Mouse (Mus musculus): ENCODE measurements at regions not wholly inside any gene's neighbourhood (a gene's known extent, or its start where the extent isn't known, plus 50 kb on each side); places are given as distances from the start of the nearest gene placed in this dataset.

- no peak for DNase-seq (ENCODE audit: low spot score)
These were observed 65.4 kb downstream of the Vegfa start for GRCm38 (mm10) chr17:45966736-45967135.

- DNase-seq (ENCODE audit: low spot score), result no peak
These were observed 68.1 kb downstream of the Vegfa start for GRCm38 (mm10) chr17:45964031-45964430.

GRCm38 (mm10) chr17:45963332-45963731, 68.8 kb downstream of the Vegfa start:
- DNase-seq (ENCODE audit: low spot score), result no peak

GRCm38 (mm10) chr17:45961626-45962319, 70.4 kb downstream of the Vegfa start:
- DNase-seq (ENCODE audit: low spot score), result no peak

- no peak for DNase-seq (ENCODE audit: low spot score)
These were observed 73.9 kb downstream of the Vegfa start for GRCm38 (mm10) chr17:45958094-45958881.

GRCm38 (mm10) chr17:45955481-45955880, 76.7 kb downstream of the Vegfa start:
- no peak for DNase-seq (ENCODE audit: low spot score)

- DNase-seq (ENCODE audit: low spot score), result no peak
These were observed 77.3 kb downstream of the Vegfa start for GRCm38 (mm10) chr17:45954824-45955223.

GRCm38 (mm10) chr17:45953523-45953922, 78.6 kb downstream of the Vegfa start:
- DNase-seq (ENCODE audit: low spot score), result no peak

- DNase-seq (ENCODE audit: low spot score), result no peak
These were observed 81.5 kb downstream of the Vegfa start for GRCm38 (mm10) chr17:45950533-45951164.

- no peak for DNase-seq (ENCODE audit: low spot score)
These were observed 83.0 kb downstream of the Vegfa start for GRCm38 (mm10) chr17:45949141-45949540.

GRCm38 (mm10) chr17:45948314-45948935, 83.7 kb downstream of the Vegfa start:
- DNase-seq (ENCODE audit: low spot score), result no peak

- DNase-seq (ENCODE audit: low spot score), result no peak
These were observed 87.2 kb downstream of the Vegfa start for GRCm38 (mm10) chr17:45945005-45945404.

- DNase-seq (ENCODE audit: low spot score), result no peak
These were observed 88.9 kb downstream of the Vegfa start for GRCm38 (mm10) chr17:45943244-45943643.

- DNase-seq (ENCODE audit: low spot score), result no peak
These were observed 90.2 kb downstream of the Vegfa start for GRCm38 (mm10) chr17:45941890-45942375.

GRCm38 (mm10) chr17:45940121-45940813, 91.9 kb downstream of the Vegfa start:
- no peak for DNase-seq (ENCODE audit: low spot score)

- no peak for DNase-seq (ENCODE audit: low spot score)
These were observed 93.9 kb downstream of the Vegfa start for GRCm38 (mm10) chr17:45938284-45938683.

- no peak for DNase-seq (ENCODE audit: low spot score)
These were observed 95.6 kb downstream of the Vegfa start for GRCm38 (mm10) chr17:45936577-45936976.

GRCm38 (mm10) chr17:45935291-45935690, 96.9 kb downstream of the Vegfa start:
- DNase-seq (ENCODE audit: low spot score), result no peak

GRCm38 (mm10) chr17:45934002-45934401, 98.2 kb downstream of the Vegfa start:
- DNase-seq (ENCODE audit: low spot score), result no peak

GRCm38 (mm10) chr17:45933034-45933433, 99.1 kb downstream of the Vegfa start:
- no peak for DNase-seq (ENCODE audit: low spot score)

- no peak for DNase-seq (ENCODE audit: low spot score)
These were observed 99.6 kb downstream of the Vegfa start for GRCm38 (mm10) chr17:45932611-45933010.

GRCm38 (mm10) chr17:45929591-45929990, 102.6 kb downstream of the Vegfa start:
- DNase-seq (ENCODE audit: low spot score), result no peak

All from urinary bladder, postnatal 25 days (tissue).